Mouse (Mus musculus) ES-CJ7 (cell line): ENCODE data around the gene Olfr613.
"Not testable (repeated sequence)": the region's sequence is repeated elsewhere in the genome, so short reads cannot be mapped to it uniquely, and the experiment has no call there.

Experiments used
- DNase-seq: peaks from one replicate; pipeline ENCODE4 v3.0.0; 2011; ENCODE audit warnings: low read depth, low spot score

Gene Olfr613

DNA sequence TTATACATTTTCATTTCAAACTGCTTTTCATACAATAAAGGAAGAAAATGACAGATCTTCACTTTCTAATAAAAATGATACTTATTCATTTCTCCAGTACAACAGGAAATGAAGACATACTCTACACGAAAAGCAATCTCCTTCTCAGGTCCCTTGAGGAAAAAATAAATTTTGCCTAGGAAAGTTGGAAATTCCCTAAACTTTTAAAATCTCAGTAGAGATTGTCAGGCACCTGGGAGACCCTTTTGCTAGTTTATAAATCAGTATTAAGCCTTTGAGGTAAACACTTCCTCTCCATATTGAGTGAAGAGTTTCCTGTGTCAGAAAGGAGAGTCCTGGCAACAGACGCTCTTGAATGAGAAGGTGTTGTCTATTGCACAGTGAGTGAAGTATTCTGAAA is at the start of gene Olfr613:
Gene Olfr613 (plus strand): TSS at position 301 of the 400 bp plus-strand sequence.
- DNase-seq: no peak

DNA sequence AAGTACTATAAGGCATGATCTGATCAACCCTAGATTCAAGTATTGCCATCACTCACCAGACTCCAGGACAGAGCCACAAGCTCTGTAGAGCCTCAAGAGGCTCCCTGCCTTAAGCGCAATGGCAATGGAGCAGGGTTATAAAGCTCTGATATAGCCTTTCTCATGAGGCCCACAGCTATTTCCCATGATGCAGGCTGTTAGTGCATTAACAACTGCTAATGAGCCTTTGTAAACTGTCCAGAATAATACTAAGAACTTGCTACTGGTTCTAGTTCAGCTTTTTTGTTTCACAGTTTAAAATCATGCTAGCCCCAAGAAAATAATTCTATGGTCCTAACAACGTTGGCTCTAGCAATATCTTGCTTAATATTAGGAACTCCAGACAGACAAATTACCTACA is 35.9 kb upstream of the Olfr613 start, which contains the start of gene Olfr610:
Gene Olfr610 (minus strand): TSS at position 101 of the 400 bp plus-strand sequence.
- DNase-seq: no peak

DNA sequence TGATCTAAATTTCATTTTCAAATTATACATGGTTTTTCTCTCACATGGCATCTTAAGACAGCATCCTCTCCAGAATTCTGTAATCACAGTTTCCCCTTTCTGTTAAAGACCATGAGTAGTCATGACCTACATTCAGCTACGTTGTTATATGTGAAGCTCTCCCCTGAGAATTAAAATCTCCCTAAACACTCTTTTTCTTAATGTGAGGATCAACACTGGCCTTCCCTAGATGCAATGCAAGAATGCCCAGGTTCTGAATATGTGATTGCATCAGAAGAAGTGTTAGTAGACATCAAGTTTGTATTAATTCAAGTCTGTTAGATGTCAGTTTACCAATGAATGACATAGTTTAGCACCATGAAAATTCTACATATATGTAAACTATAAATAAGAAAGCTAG is 27.1 kb upstream of the Olfr613 start, which contains the start of gene Olfr611:
Gene Olfr611 (minus strand): TSS at position 101 of the 400 bp plus-strand sequence.
- not testable (repeated sequence) for DNase-seq

DNA sequence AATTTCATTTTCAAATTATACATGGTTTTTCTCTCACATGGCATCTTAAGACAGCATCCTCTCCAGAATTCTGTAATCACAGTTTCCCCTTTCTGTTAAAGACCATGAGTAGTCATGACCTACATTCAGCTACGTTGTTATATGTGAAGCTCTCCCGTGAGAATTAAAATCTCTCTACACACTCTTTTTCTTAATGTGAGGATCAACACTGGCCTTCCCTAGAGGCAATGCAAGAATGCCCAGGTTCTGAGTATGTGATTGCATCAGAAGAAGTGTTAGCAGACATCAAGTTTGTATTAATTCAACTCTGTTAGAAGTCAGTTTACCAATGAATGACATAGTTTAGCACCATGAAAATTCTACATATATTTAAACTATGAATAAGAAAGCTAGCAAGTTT is 5.3 kb upstream of the Olfr613 start, which contains the start of gene Olfr612:
Gene Olfr612 (minus strand): TSS at position 101 of the 400 bp plus-strand sequence.
- DNase-seq: not testable (repeated sequence)

DNA sequence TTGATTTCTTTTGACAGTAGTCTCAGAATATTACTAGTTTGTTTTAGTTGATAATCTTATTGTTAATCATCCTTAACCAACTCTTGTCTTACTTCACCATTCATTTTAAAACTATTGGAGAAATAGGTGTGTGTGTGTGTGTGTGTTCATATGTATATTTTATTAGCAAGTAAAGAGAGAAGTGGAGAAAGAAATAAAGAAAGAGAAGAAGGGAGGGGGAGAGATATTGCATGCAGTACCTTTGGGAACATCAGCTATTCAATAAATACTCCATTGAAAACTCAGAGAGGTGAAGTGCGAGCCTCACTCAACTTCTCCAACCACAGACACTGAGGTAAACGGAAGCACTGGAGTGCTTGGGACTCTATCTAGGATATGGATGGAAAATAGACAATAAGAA is 7.9 kb downstream of the Olfr613 start, which contains the start of gene Olfr615:
Gene Olfr615 (plus strand): TSS at position 301 of the 400 bp plus-strand sequence.
- no peak for DNase-seq

DNA sequence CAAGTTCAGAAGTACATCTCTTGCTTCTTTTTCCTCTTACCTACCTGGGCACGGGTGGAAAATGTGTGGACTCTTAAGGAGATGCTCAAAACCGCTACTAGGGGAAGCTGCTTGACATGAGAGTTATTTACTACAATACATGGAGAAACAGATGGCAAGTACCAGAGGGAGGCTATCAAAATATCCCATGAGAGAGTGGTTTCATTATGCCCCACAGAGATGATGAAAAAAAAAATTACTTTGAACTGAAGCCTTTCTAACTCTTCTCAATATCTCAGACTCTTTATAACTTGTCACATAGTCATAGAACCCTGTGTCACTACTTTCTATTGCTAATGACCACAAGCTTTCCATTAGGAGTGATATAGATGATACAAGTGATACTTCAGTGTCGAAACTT is 21.2 kb downstream of the Olfr613 start, which contains the start of gene Olfr616:
Gene Olfr616 (minus strand): TSS at position 101 of the 400 bp plus-strand sequence.
- no peak for DNase-seq

DNA sequence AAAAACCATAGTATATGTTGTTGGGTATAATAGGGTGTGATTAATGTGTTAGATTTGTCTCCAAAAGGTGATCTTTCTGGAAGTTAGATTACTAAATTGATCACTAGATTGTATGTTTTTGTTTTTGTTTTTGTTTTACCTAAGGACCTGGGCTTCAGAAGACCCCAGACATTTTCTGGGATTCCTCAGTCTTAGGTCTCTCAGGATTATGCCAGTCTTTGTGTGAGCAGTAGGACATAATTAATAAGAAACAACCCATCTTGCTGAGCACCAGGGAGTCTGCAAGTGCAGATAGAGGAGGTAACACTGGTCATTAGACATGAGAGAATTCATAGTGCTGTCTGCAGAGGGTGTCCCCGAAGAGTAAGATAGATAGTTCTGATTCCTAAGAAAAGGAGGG is 24.9 kb downstream of the Olfr613 start, which contains the start of gene Olfr617:
Gene Olfr617 (plus strand): TSS at position 301 of the 400 bp plus-strand sequence.
- no peak for DNase-seq

DNA sequence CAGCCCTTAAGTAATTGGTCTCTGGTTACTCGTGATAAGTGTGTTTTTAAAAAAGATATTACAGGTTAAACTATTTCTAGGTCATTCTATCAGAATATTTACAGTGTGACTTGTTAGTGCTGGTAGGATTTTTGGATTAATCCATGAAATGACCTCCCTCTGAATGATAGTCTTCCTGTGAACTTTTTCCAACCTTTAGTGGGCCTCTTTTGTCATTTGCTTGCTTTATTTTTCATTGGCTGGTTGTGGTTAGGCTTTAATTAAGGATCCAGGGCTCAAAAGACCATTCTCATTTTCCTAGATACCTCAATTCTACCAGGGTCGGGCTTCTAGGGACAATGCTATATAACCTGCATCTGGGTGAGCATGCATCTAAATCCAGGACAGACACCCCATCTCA is 41.9 kb downstream of the Olfr613 start, which contains the start of gene Olfr618:
Gene Olfr618 (plus strand): TSS at position 301 of the 400 bp plus-strand sequence.
- no peak for DNase-seq

DNA sequence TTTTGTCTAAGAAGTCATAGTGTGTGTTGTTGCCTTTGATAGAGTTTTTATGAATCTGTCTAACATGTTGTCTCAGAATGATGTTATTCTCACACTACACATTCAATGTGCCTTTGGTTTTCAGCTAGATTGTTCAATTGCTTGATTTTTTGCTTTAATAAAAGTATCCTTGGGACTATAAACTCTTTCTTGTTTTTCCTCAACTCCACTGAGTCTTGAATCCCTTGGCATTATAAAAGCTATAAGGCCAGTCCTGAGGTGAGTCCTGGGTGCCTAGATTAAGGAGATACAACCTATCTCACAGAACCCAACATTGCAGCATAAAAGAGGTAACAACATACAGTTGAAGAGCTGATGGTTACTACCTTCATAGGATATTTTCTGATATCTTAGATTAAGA is 52.4 kb downstream of the Olfr613 start, which contains the start of gene Olfr619:
Gene Olfr619 (plus strand): TSS at position 301 of the 400 bp plus-strand sequence.
- DNase-seq: no peak
